Mouse (Mus musculus) spleen, adult 2 months (tissue): ENCODE data around the gene Slc25a51. TPM values are rescaled to one million over a fixed set of nuclear protein-coding genes. Genes with fewer than 3 reads are reported as not detected.

Experiments used
- DNase-seq, 2 experiments: peaks; one replicate each; pipeline versions ENCODE4 v3.0.0 to v3.0.0-alpha.2; 2012 to 2021; ENCODE audit warnings: low spot score in 2 of 2, low read depth in 1 of 2
- H3K27ac ChIP-seq: fragments of 200-500 bp; 2 replicates; pipeline ENCODE4 v1.5.1; 2012; ENCODE audit warnings: low read length, inconsistent platforms; ENCODE audit not compliant: insufficient read depth
- H3K27me3 ChIP-seq: fragments of 200-500 bp; 2 replicates; pipeline ENCODE4 v1.6.1; 2012; ENCODE audit warnings: mild to moderate bottlenecking, moderate library complexity, low read length, inconsistent platforms; ENCODE audit not compliant: control insufficient read depth, insufficient read depth
- H3K36me3 ChIP-seq: fragments of 200-500 bp; 2 replicates; pipeline ENCODE4 v1.6.1; 2012; ENCODE audit warnings: mild to moderate bottlenecking, low read length, inconsistent platforms; ENCODE audit not compliant: control insufficient read depth, insufficient read depth
- H3K4me1 ChIP-seq: fragments of 200-500 bp; 2 replicates; pipeline ENCODE4 v1.6.1; 2011; ENCODE audit warnings: inconsistent platforms; ENCODE audit not compliant: control insufficient read depth, insufficient read depth, insufficient read length
- H3K4me3 ChIP-seq: fragments of 200-500 bp; 2 replicates; pipeline ENCODE4 v1.5.1; 2011; ENCODE audit warnings: mild to moderate bottlenecking, inconsistent platforms; ENCODE audit not compliant: insufficient read depth, insufficient read length; ENCODE audit errors: extremely low read depth
- CTCF ChIP-seq: fragments of 200-500 bp; IDR thresholded peaks from 2 replicates; pipeline ENCODE4 v1.5.1; 2011; ENCODE audit warnings: mild to moderate bottlenecking, inconsistent platforms; ENCODE audit not compliant: insufficient read depth, insufficient read length, insufficient replicate concordance; ENCODE audit errors: extremely low read depth
- POLR2A ChIP-seq: fragments of 200-500 bp; IDR thresholded peaks from 2 replicates; pipeline ENCODE4 v1.6.1; 2011; ENCODE audit warnings: low read depth, low read length, inconsistent platforms
- WGBS: fragments of 180-500 bp; shearing (Covaris S2); methylation state at CpG from one replicate; pipeline ENCODE4 v1.1.7; 2018; 5-methylcytosine and 5-hydroxymethylcytosine counted together
- polyA plus RNA-seq: library from polyadenylated mRNA; depleted of rRNA; stranded (reverse); fragments of >200 nt; gene quantifications from 2 replicates; pipeline ENCODE4 v1.2.3, GENCODE M21; 2012

Slc25a51 gene
- polyA plus RNA-seq, 1 experiment: 116 TPM

DNA sequence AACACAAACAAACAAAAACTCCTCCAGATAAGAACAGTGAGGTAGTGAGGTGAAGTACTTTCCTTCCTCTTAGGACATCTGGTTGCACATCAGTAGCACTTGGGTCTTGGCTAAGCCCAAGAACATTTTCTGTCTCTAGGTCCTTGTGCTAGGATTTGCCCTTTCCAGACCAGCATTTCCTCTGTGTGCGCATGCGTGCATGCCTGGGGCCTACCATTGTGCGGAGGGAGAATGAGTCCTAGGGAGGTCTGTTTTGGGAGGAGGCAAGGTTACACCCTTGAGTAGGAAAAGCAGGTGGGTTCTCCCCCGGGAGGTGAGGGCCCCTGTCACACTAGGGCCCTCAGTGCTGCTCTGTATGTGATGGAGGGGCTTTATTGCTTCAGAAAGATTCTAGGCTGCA, 10.5 kb upstream of the Slc25a51 start:
- Histone ChIP-seq H3K4me1 (0 out of 2 replicates have a peak, but pooled peaks cover 2% of the 10 kb centered on the region), H3K4me3 (no peak overlapping the region), H3K27ac (no peak overlapping the region), H3K27me3 (no peaks in the 10 kb centered on the region), H3K36me3 (no peaks in the 10 kb centered on the region)
- DNase-seq: no peak
- 91% methylated on average over 4 of the region's 4 CpGs for WGBS
- TF ChIP-seq CTCF (no peak), POLR2A (no peak)

DNA sequence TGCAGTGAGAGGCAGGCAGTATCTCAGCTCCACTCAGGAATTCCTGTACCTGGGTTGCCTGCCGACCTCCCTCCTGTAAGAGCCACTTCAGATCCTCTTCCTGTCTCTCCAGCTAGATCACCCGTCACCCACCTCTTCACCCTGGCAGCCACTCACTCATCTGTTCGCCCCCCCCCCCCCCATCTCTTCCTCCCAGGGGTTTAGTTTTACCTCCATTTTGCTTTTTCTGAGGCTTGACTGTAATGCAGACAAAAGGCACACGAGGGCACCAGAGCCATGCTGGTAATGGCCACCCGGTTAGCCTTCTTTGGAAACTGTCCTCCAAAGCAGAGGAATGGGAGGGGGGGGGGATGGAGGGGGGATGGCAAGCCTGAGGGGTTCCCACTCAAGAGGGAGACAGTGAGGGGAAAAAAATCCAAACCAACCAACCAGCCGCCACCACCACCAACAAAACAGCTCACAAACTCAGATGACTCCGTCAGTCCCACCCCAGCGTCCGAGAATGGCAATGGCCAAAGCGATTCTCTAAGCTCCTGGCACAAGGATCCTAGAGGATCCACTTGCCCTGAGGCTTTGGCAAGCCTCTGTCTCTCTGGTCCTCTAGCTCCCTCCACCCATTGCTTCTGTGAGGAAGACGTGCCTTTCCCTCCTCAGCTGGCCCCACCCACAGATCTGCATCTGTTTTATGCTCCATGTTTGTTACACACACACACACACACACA, 9.8 kb upstream of the Slc25a51 start:
- 48% methylated on average over 9 of the region's 11 CpGs for WGBS
- Histone ChIP-seq H3K4me1 (0 out of 2 replicates have a peak, but pooled peaks cover 2% of the 10 kb centered on the region), H3K27me3 (no peaks in the 10 kb centered on the region), H3K4me3 (no peak overlapping the region), H3K36me3 (no peaks in the 10 kb centered on the region), H3K27ac (no peak overlapping the region)
- peak; percentile 35 to 38 for DNase-seq
- TF ChIP-seq POLR2A (no peak), CTCF (peak; percentile 76; the same call in 1 of the 2 replicates)

DNA sequence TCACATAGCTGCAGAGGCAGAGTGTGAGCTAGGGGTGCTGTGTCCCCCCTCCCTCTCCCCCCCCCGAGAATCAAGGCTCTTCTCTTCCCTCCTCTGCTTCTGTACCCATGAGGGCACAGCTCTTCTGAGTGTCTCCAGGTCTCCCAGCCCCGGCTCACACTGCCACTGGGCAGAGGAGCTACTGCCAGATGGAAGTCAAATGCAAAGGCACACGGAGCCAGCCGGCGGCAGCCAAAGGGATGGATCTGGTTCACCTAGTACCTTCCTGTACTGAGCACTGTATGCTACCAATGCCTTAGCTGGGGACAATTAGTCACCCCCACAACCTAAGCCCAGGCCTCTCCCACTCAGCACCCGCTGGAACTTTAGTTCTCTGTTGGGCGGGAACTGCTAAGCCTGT, 7.7 kb upstream of the Slc25a51 start:
- H3K36me3 ChIP-seq: no peaks in the 10 kb centered on the region
- H3K27ac ChIP-seq: no peak overlapping the region
- TF ChIP-seq POLR2A (no peak), CTCF (no peak)
- DNase-seq: no peak
- WGBS: 84% methylated on average over 7 of the region's 7 CpGs
- H3K27me3 ChIP-seq: no peaks in the 10 kb centered on the region
- no peak overlapping the region for H3K4me3 ChIP-seq
- H3K4me1 ChIP-seq: 0 out of 2 replicates have a peak, but pooled peaks cover 2% of the 10 kb centered on the region

DNA sequence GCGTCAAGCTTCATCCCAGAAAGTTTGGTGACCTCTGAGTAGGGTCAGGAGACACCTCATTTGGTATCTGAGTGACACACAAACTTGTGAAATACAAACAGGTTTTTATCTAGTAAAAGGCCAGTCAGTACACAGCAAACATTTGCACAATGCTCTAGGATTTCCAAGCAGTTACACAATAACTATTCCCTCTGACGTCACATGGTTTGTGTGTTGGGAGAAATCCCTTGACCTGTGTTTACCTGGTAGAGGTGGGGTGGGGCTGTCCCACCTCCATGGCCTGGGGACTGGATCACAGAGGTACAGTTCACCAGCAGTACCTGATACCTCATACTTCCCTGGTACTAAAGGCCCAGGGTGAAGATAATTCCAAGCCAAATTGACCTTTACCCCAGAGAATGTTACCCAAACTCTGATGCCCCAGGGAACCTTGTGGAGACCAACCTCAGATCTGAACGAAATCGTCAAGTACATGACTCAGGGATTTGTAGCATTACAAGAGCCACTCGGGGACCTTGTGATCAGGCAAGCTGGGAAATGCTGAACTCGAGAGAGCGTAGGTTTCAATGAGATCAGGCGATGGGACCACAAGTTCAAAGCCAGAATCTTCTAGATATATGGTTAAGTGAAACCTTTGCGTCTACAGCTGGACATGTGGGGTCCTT, 5.2 kb upstream of the Slc25a51 start:
- no peak overlapping the region for H3K4me3 ChIP-seq
- no peaks in the 10 kb centered on the region for H3K27me3 ChIP-seq
- no peaks in the 10 kb centered on the region for H3K36me3 ChIP-seq
- peaks cover 2% of the 10 kb centered on the region; the same call in 1 of the 2 replicates for H3K4me1 ChIP-seq
- DNase-seq: no peak
- no peak overlapping the region for H3K27ac ChIP-seq
- TF ChIP-seq POLR2A (no peak), CTCF (no peak)
- 77% methylated on average over 9 of the region's 9 CpGs for WGBS

DNA sequence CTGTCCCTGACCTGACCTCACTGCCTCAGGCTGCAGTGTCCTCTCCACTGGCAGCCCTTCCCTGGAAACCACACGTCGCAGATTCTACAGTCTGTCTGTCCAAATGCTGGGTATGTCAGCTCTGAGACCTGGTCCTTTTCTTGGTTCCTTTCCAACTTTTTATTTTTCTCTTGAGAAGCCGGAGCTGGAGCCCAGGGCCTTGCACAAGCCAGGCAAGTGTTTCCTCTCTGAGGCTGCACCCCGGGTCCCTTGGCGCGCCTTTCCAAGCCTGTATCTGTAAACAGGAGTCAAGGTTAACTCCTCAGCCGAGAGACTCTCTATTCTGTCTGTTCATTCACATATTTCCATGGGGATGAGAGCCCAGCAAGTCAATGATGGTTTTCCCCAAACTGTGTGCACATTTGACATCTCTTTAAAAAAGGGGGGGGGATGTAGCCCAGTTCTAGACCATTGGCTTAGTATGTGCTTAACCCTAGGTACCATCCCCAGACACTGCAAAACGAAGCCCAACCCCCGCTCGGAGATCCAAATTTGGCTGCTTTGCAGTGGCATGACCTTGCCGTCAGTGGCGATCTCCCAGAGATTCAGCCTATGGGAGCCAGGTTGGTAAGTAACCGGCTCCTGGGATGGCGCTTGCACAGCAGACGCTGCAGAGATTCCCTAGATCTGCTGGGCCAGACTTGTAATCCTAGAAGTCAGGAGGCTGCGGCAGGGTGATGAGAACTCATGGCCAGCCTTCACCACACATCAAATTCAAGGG, 4.0 kb upstream of the Slc25a51 start:
- Histone ChIP-seq H3K27ac (no peak overlapping the region), H3K4me3 (no peak overlapping the region), H3K4me1 (no peaks in the 10 kb centered on the region; the same call in 1 of the 2 replicates), H3K27me3 (no peaks in the 10 kb centered on the region), H3K36me3 (no peaks in the 10 kb centered on the region)
- TF ChIP-seq CTCF: no peak
- TF ChIP-seq POLR2A: no peak
- WGBS: 93% methylated on average over 16 of the region's 16 CpGs
- DNase-seq: no peak

DNA sequence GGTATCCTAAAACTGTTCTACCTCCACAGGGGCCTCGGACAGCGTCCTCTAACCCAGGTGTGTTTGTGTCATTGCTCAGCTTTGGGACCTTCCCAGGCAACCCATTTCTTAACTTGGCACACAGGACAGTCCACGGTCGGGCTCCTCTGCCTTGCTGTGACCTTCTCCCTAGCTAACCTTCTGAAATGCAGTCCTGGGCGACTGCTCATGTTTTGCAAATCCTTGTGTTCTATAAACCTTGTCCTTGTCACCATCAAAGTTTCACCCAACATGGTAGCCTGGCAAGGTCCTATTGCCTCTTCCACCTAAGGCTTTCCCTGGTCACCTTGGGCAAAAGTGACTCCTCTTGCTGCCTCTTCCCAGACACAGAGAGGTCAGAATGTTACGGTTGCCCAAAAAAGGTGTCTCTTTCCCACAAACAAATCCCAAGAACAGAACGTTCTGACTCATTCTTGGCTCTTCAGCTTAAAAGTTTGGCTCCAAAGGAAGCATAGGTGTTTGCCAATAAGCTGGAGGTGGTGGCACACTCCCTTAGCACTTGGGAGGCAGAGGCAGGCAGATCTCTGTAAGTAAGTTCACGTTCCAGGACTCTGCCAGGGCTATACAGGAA, 2.7 kb upstream of the Slc25a51 start:
- no peak overlapping the region for H3K27ac ChIP-seq
- WGBS: 90% methylated on average over 8 of the region's 8 CpGs

More for the DNA sequence above, 2.7 kb upstream of the Slc25a51 start:
- H3K4me1 ChIP-seq: no peaks in the 10 kb centered on the region; the same call in 1 of the 2 replicates
- H3K36me3 ChIP-seq: no peaks in the 10 kb centered on the region
- H3K27me3 ChIP-seq: no peaks in the 10 kb centered on the region
- no peak overlapping the region for H3K4me3 ChIP-seq
- no peak for TF ChIP-seq POLR2A
- no peak for TF ChIP-seq CTCF
- no peak for DNase-seq
